Mouse (Mus musculus): ENCODE results near the gene Dbndd2. TPM values are rescaled to one million over a fixed set of nuclear protein-coding genes. Genes with fewer than 3 reads are reported as not detected.

Dbndd2 gene
- 10 to 100 TPM; 13.0 to 17.7 TPM for total RNA-seq (2021)
- long read RNA-seq, experiment 1, transcript Dbndd2-202 (4 exons, 1,658 nt) = major isoform, 9 of 10 reads
- long read RNA-seq, experiment 1, partial matches to known transcripts = 0 of 10 reads
- long read RNA-seq, experiment 1, other reads (novel, unspliced or antisense) = 1 of 10 reads
- long read RNA-seq, experiment 2, transcript Dbndd2-202 (4 exons, 1,658 nt) = major isoform, 9 of 10 reads
- long read RNA-seq, experiment 2, partial matches to known transcripts = 0 of 10 reads
- long read RNA-seq, experiment 2, other reads (novel, unspliced or antisense) = 0 of 10 reads

DNA sequence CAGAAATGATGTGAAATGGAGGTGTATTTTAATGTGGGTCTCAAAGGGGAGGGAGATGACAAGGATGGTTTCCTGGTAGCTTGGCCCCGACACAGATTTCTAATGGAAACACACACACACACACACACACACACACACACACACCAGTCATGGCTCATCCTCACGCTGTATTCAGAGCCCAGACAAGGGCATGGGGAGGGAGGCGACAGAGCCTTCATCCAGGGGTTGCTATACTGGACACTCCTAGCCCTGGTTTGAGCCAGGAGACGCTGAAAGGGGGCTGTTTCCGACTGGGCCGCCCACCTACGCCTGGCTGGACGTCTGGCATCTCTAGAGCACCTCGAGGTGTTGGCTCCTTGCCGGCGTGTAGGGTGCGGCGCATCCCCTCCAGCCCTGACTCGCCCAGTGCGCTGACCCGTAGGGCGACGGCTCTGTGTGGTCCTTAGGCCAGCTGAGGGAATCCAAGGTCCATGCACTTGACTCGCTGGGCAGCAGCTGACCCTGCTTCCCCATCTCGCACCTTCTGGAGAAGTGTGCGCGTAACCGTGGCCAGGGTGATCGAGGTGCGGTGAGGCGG is at the start of gene Dbndd2:
Gene Dbndd2 (plus strand): TSS at position 426 of the 577 bp plus-strand sequence.
- peak; percentile 53 for DNase-seq

DNA sequence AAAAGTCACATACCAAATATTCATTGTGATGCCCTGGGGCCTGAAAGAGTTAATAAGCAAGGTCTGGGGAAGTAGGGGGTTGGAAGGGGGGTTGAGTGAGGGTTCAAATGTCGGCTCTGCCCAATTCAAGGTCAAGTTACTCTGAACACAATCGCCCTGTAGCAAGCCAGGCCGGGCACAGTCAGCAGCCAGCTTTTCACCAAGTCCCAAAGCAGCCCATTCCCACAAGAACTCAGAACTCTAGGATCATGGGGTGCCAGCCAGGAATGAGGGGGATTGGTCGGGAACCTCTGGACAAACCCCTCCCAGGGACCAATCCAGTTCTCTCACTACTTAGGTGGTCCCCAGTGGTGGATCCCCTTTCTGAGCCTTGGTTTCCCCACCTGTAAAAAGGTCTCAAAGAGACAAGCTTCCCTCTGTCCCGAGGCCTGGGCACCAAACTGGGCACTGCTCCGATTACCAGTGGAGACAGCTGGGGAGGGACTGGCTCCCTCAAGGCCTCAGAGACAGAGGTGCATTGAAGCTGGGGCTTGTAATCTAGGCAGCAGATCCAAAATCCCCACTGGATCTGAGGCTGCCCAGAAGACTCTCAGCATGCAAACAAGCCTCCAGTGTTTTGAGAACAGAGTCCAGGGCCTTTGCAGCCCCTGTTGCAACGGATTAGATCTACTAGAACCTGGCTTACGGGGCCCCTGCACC is 49.5 kb upstream of the Dbndd2 start:
- no peak for DNase-seq

DNA sequence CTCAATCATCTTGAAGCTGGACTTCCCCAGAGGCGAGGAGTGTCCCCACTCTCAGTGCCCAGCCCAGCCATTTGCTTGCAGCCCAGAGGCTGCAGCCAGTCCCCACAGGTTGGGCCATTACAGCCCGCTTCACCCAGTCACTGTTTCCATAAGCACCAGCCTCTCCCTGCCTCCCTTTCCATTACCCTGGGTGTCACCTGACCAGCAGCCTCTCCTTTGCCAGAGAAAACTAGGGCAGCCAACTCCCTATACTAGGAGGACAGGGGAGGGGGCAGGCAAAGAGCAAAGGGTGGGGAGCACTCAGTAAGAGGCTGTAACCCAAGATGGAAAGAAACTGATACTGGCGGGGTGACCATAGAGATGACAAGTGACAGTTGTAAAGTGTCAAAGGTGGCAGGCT is 48.9 kb upstream of the Dbndd2 start:
- no peak for DNase-seq

DNA sequence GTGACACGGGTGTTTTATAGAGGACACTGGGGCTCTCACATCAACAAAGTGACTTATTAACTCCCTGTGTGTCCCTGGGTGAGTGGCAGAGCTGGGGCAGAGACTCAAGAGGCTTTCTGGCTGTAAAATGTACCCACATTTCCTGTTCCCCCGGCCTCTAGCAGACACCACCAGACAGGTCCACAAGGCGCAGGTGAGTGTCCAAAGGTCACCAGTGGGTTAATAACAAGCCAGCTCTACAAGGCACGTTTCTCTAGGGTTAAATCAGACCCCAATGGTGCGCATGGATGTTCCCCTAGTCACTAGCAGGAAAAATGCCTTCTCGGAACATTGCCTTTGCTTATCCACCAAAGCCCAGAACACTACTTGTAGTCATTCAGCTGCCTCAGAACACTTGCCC is 48.2 kb upstream of the Dbndd2 start:
- no peak for DNase-seq

DNA sequence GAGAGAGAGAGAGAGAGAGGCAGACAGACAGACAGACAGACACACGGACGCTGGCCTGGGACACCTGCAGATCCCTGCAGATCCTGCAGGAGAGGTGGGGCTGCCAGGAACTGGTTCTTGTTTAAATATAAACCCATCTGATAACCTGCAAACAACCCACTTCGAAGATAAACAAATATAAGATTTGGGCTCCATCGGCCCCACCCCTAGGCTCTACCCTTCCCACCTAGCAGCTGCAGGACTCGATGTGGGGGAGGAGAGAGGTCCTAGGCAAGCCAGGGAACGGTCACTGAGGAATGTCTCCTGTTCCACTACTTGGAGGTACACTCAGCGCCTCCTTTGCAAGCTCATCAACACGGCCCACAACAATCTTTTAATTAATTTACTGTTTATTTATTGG is 47.6 kb upstream of the Dbndd2 start:
- DNase-seq = no peak

DNA sequence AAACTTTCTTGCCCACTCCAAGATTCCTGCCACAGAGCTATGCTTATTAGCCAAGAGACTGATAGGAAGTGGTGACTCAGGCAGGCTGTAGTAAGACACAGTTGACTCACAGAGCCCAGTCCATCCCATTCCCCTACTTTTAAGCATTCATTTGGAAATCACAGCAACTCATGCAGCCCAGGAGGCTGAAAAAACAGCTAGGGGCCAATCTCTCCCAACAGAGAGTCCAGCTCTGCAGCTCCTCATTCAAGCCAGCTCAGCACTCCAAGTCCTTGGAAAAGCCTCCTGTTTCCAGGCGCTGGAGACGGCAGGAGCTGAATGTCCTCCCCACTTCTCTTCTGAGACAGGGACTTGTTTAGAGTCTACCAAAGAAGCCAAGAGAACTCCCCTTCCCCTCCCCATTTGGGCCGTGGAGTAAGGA is 46.9 kb upstream of the Dbndd2 start:
- DNase-seq = no peak

DNA sequence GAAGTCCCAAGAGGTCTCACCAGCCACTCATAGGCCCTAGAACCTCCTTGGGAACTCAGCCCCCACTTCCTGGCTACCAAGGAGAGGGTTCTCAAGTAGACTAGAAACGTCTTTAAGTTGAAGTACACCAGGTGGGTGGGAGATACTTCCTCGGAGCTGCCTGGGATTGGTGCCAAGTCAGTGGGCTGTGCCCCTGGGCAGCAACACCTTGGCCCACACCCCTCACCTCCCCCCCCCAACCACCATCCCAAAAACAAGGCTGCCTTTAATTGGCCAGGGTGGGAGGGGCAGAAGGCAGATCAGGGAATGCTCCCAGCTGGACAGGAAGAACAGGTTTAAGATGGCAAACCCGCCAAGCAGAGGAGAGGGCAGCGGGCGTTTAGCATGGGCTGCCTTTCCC is 45.6 kb upstream of the Dbndd2 start:
- DNase-seq = no peak

DNA sequence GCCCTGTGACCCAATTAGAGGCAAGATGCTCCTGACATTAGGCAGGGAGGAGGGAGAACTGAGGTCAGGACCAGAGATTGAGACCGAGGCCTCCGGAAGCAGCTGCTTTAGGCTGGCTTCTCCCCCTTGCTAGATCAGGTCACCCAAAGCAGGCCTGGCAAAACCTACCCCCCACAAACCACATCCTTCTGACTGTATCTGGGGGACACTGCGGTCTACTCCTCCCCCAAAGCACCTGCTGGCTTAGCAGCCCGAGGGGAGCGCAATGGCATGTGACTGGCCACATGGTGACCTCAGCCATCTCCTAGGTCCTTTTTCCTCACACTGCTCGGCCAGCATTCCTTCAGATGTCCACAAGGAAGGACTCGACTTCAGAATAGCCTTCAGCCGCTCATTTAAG is 44.8 kb upstream of the Dbndd2 start:
- DNase-seq = no peak

DNA sequence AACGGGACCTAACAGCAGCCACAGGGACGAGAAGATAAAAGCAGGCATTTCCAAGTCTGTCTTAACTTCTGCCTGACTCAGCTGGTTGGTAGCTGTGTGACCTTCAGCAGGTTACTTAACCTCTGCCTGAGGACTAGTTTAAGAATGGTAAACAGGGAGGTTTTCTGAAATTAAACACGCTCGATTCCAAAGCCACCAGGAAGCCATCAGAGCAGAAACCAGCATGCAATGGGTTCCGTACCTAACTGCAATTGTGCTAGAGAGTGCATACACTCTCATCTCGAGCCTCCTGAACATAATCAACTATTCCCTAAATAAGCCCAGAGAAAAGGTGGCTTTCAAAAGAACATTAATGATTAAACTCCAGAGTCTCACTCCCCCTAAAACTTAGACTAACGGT is 44.2 kb upstream of the Dbndd2 start:
- DNase-seq = no peak

DNA sequence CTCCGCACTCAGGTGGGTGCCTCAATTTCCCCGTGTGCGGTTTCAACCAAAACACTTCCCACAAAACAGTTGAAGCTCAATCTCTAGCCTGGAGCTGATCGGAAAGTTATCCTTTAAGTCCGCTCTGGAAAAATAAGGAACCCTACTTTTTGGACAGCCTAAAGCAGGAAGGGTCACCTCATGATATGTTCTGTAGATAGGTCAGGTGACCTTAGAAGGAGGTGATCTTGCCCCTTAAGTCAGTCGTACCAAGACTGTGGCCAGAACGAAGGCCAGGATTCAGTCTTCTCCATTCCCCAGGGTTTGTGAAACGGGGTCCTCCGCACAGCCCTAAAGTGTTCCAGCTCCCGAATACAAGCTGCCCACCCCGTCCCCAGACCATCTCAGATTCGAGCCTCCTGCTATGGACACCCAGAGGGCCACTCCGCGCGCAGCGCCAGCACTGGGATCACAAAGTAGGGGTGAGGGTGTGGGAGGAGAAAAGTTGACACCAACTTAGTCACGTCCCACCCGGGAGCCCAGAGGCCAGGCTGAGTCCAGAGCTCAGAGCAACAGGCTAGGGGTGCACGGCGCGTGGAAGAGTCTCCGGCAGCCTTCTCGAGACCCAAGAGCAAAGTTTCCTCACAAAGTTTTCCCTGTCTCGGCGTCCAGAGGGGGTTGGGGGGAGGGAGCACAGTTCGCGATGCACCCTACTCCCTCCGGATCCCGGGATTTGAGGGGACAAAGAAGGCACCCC is 43.4 kb upstream of the Dbndd2 start:
- peak; percentile 59 for DNase-seq

DNA sequence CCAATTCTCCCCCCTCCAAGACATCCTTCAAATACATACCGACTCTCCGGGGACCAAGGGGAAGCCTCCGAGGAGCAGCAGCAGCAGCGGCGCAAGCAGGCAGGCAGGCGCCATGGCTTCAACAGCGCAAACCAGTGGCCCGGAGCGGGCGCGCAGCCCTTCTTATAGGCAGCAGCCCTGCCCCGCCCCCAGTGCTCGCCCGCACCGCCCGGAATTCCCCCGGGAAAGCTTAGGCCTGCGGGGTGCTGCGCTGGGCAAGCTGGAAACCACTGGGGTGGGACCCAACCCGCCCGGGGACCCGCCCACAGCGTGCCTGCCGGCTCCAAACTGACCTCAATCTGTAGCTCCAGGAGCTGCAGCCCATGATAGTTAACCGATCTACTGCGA is 42.9 kb upstream of the Dbndd2 start:
- DNase-seq = peak; percentile 89

DNA sequence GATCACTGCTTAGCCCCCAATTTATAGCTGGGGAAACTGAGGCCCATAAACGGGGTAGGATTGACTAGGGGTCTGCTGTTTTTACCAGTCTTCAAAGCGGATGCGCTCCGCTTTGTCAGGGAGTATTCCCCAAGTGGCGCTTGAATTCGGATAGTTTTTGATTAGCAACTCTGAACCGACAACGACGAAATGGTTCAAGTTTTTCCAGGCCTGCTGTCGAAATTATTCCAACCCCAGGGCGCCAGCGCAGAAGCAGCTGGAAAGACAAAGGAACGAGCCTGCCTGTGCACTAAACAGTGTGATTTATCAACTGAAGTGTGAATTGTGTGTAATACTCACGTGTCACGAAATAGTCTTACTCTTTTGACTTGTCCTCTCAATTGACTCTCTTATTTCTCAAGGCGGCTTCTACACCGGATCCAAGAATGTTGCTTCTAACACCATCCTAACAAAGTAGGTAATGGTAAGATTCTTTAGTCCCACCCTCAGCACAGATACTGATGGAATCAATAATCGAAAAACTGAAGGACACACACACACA is 42.4 kb upstream of the Dbndd2 start, which contains the start of gene Sdc4:
Gene Sdc4 (minus strand): TSS at position 428 of the 541 bp plus-strand sequence.
- no peak for DNase-seq

DNA sequence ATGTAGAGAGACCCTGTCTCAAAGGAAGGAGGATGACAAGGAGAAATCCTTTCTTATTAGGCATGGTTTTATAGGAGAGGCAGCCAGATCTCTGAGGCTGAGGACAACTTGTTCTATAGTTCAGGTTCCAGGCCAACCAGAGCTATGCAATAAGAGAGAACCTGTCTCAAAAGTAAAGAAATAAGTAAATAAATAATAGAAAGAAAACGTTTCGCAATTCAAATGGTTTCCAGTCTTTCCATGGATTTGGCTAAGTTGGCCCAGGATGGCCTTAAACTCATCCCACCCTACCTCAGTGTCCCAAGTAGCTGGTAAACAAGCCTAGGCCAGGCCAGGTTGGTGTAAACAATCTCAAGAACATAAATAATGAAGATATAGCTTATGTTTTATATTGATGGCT is 41.2 kb upstream of the Dbndd2 start:
- DNase-seq = no peak

DNA sequence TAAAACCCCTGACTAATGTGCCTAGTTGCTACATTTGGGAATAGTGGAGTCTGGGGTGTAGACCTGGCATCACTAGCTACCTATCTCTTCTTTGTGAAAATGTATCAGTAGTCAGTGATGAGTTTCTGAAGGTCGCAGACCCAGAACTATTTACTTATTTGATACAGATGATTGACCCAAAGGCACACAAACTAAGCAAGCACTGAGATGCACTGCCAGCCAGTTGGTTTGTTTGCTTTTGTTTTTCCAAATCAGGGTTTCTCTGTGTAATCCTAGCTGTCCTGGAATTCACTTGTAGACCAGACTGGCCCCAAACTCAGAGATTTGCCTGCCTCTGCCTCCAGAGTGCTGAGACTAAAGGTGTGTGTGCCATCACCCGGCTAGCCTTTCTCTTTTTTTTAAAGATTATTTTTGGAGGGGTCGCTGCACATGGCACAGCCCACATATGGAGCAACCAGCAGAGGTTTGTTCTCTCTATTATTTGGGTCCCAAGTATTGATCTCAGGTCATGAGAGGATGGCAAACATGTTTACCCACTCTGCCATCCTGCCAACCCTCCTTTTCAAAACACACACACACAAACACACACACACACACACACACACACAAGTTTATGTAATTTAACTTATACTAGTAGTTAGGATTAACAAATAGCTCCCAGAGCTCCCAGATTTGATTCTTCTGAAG is 40.4 kb upstream of the Dbndd2 start:
- no peak for DNase-seq

DNA sequence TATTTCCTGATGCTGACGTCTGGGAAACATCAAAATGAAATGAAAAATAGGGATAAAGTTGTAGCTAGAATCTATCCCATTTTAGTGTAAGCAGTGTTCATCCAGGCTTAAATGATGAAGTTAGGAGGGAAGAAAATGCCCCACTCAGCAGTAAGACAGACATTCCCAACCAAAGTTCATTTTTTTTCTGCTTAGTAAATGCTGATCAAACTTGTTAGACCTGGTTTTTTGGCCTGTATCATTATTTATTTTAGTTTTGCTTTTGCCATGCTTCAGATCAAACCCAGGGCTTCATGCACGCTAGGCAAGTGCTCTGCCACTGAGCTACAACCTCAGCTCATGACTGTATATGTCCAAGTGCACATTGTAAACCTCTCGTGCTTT is 39.8 kb upstream of the Dbndd2 start:
- no peak for DNase-seq

DNA sequence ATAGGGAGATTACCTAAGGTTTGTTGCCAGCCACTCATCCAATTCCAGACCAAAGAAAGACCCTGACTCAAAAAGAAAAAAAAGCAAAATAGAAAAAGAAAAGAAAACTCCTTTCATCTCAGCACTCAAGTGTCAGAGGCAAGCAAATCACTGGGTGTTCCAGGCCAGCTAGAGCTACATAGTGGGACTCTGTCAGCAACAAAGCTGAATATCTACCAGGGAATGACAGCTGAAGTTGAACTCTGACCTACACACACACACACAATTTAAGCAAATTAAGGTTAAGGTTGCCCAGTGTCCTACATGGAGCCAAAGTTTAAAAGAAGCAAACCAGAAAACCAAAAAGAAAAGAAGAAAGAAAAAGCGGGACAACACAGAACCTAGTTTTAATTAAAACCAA is 37.8 kb upstream of the Dbndd2 start:
- no peak for DNase-seq

DNA sequence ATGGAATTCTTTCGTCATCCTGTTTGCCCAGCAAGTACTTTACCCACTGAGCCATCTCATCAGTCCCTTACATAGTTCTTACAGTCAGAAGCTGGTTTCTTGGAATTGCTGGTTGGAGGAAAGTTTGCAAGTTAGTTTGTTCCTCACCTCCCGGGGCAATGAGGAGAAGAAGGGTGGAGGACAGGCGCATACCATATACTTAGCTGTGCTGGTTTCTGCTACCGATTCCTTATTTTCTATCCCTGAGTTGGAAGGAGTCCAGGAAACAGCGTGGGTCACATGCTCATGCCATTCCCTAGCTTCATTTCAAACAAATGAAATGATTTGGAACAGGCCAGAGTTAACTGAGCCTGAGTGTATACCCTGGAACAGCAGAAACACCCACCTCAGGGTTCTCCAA is 37.0 kb upstream of the Dbndd2 start:
- no peak for DNase-seq

DNA sequence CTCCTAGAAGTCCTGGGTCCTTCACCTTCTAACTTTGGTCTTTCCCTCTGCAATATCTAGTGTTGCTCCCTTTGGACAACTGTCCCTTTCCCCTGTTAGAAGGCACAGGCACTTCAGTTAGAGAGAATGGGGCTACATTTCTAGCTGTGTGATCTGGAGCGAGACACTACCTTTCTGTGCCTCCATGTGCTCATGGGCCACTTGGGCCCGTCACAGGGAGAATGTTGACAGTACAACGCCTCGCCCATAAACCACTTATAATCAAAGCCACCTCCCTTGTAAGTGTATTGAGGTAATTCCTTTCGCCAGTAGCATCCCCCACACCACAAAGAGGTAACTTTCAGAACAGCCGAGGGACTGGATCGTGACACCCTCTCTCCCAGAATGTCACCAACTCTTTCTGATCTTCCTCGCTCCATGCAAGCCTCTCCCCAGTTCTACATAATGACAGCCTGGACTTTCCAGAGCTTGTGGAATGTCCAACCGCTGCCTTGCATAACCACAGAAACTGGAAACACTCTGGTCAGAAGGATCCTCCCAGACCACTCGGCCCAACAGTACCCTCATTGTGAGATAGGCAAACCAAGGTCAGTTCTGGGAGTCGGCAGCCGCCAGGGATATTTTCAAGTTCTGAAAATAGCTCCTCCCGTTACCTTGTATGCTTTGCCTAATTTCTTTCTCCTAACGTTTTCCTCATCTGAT is 36.4 kb upstream of the Dbndd2 start:
- DNase-seq = no peak

DNA sequence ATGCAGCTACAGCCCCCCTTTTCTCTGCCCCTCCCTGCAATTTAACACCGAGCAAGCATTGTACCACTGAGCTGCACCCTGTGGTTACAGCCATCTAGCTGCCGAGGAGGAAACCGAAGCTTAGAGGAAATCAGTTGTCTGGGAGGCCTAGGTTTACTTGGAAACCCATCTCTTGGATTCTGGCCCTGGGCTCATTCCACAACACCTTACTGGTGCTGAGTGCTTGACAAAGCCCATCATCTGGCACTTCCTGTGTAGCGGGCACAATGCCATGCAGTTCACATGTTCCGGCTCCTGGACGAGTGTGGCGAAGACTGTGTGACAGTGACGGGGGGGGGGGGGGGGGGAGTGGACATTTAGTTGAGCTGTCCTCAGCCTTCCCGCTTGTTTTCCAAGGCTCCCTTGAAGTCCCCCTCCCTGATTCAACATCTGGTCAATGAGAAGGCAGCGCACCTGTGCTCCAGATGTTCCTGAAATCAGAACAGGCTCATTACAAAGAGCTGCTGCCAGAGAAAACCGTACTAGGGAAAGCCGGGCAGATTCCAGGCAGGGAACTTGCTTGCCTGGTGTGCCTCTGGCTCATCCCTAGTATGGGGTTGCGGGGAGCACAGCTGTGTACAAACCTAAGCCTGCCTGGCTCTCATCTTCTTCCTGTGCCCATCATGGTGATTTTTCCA is 33.8 kb upstream of the Dbndd2 start:
- DNase-seq = no peak

DNA sequence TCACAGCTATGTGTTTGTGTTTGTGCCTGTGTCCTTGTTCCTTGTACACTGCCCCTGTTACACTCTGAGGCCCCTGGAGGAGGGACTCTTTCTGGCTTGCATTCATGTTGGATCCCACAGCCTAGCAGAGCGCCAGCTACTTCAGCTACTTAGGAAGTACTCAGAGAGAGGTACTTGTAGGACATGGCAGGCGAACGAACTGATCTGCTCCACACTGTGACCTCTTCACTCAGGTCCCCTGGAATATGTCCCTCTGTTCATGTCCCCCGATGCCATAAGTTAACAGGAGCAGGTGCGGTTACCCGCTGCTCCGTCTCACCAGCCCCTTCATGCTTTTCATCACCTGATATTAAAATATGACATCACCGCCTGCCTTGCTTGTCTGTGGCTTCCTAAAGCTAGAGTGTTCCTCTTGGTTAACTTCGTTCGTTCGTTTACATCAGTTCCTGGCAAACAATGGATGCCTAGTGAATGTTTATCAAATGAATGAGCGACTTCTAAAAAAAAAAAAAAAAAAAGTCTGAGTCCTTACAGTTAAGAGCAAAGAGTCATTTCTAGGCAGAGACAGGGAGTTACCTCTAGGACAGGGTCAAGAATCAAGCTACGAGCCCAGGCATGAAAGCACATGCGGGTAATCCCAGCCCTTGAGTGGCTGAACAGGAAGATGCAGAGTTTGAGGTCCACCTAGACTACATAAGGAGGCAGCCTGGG is 32.7 kb upstream of the Dbndd2 start:
- DNase-seq = no peak
